Mouse (Mus musculus) MEL-GATA-1-ER (cell line): ENCODE results near the gene Smim15.

Source experiments
- DNase-seq: peaks from one replicate; pipeline ENCODE4 v3.0.0-alpha.2; 2012; ENCODE audit warnings: low read depth; ENCODE audit errors: extremely low read depth

Gene Smim15

DNA sequence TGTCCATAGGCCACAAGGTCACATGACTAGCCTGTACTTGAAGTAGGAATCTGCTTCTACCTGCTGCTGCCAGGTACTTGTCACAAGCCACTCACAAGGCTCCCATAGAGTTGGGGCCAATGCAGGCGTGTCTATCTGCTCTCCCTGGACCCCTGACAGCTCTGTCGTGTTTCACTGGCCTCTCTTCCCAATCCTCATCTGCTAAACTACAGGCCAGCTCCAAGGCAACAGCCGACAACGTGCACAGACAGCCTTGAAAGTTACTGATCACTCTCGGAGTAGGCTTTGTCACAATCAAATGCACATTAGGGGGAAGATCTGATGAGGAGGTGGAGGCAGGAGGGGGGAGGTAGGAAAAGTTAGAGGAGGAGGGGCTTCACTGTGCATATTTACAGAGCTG lies 18.7 kb downstream of the Smim15 start:
- no peak for DNase-seq

DNA sequence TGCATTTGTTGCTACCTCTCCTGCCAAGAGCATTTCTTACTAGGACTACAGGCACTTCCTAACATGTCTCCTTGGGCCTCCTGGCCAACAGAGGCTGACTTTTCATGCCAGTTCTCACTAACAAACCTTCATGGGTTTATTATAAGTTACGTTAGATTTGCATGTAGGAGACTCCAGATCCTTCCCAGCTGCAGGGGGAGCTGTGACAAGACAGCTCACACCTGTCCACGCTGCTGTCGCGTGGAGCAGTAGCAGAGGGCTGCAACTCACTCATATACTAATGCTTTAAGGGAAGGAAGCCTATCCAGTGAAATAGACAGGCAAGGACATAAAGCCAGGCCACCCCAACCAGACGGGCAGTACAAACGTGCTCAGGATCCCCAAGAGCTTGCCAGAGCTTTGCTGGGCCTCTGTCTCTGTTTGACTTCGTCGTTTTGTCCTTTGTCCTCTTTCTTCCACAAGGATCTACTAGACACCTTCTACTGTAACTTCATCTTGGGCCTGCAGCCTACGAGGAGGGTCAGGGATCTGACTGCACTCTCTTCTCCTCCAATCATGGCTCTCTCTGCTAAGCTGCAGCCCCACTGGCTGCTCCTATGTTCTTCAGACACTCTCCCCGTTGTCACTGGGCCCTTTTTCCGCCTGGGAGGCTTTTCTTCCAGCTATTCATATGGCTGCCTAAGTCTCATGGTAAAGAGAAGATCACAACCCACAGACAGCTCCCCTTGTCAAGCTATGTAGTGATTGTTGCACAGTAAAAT lies 19.3 kb downstream of the Smim15 start:
- no peak for DNase-seq

DNA sequence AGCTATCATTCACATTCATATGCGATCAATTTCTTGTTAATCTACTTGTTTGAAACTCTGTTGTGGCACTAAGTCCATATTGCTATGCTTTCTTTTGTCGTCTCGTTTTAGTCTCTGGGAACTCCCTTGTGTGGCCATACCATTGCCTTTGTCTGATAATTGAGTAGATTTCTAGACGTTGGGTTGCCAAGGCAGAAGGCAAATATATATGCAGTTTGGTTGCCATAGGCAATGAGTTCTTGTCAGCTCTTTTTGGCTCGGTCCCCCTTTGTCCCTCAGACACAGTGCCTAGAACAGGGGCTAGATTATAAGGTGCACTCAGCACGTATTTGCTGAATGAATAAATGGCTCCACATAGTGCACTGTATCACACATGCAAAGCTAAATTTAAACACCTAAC lies 20.1 kb downstream of the Smim15 start:
- no peak for DNase-seq

DNA sequence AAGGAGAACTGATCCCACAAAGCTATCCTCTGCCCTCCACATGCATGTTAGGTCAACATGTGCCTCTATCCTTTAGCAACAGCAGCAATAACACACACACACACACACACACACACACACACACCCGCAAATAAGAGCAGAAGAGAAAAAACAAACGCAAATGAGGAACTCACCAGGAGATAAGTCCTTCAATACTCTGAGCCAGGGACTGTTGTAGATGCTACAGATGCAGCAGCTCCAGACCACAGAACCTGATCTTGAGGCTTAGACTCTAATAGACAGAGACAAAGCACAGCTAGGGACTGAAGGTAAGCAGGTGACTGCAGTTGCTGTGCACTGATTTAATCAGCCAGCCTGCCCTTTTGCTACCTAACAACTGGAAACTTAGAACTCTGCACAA lies 21.8 kb downstream of the Smim15 start:
- DNase-seq: peak; percentile 88

DNA sequence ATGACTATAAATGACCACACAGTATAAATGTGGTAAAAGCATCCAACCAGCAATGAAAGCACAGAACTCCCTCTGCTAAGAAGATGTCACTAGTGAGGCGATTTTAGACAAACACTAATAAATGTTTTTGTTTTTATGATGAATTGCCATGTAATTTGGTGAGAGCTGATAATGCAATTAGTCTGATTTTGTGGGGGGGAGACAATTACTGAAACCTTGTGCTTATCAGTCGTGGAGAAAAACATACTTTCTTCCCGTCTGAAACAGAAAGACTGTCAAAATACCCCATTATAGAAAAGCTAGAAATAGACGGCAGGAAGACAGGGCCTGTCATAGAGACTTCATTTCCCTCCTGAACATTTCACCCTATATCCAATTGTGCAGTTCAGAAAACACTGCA lies 24.9 kb downstream of the Smim15 start:
- no peak for DNase-seq

DNA sequence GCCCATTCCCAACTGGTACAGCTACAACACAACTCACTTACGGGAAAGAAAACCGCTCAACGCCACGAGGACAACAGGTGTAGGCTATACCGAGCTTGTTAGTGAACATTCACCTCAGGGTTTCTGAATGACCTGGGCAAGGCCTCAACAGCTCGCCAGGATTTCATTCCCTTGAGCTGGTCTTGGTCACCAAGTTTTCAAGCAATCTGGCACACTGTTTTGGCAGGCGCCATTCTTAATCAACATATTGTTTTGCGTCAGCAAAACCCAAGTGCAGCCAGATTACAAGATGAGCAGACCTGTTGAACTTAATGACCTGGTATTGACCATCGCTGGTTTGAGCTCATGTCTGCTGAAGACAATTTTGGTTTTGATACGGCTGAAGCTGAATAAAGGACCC lies 25.9 kb downstream of the Smim15 start:
- DNase-seq: no peak

DNA sequence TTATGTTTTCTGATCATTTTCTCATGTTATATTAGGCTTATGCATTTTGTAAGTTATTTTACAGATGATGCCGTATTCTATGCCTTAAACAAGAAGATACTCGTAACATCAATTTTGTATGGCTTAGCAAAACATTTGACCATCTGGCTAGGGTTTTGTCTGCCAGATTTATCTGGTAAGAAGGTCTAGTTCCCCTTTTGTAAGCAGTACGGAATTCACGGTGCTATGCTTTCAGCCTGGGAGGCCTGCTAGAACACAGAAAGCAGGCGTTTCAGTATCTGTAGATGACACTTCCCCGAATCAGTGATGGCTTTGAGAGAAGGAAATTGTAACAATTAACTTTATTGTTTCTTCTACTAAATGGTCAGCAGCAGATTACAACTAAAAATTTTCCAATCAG lies 33.2 kb downstream of the Smim15 start:
- DNase-seq: no peak

DNA sequence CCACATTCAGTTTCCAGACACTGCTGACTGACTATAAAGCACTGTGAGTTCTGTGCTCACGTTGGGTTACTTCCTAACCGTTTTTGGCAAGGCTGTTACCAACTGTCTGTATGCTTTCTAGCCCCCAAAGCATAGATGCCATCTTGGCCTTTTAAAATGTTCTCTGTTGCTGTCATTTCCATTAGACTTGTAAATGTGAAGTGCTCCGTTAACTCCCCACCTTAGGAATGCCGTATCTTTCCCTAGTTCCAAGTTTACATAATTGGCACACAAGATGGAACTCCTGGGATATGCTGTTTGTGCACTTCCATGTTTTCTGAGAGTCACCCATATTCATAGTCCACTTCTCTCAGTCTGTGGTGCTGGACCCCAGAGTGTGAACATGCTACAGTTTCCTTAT lies 33.7 kb downstream of the Smim15 start:
- no peak for DNase-seq

DNA sequence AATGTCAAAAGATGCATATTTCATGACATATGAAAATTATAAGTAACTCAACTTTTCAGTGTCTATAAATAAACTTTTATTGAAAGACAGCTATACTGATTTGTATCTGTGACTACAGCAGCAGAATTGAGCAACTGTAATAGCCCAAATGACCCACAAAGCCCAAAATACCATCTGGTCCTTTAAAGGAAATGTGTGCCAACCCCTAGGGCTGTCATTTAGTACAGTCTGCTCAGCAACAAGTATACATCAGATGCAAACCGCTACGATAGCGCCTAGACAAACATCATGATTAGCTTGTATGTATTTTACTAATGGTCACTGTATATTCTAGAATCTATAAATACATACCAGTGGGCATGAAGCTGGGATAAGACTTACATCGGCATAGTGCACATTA lies 39.8 kb downstream of the Smim15 start:
- DNase-seq: no peak

DNA sequence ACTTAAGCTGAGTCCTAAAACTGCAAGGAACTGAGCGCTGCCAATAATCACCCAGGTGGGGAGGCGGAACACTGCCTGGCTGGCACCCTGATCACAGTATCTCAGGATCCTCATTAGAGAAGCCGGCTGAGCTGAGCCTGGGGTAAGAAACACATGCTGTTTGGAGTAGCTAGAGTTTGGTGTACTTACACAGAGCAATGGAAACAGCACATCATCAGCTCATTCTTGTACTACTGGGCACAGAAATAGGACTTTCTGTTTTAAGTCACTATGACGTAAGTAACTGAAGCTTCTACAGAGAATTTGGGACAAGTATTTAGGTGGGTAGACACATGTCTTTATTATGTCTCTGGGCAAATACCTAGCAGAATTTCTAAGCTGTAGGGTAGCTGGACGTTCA lies 41.8 kb downstream of the Smim15 start:
- DNase-seq: no peak

DNA sequence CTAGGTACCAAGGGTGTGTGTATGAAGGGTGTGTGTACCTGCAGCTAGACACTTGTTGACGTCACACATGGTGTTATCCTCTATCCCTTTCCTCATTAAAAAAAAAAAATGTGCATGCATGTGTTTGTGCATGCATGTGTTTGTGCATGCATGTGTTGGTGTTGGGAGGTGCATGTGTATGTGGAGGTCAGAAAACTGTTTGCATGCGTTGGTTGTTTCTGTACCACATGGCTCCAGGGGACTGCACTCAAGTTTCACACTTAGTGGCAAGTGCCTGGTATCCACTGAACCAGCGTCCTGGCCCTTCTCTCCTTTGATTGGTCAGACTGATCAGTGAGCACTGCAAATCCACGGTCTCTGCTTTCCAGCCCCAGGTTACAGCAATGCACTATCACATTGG lies 42.5 kb downstream of the Smim15 start:
- DNase-seq: no peak

DNA sequence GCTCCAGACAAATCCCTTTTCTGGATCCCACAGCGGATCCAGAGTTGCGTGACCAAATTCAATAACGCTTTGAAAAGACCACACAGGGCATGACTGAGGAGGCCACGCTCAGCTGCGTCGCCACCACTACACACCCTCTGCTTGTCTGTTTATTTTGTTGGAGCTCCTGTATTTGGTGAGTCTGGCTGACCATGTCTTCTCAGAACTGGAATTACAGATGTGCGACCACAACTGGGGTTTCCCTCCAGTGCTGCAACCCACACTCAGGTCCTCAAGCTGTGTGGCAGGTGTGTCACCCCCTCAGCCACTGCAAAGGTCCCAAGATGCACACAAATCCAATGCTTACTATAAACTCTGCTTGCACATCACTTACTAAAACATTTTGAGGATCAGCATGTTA lies 48.0 kb downstream of the Smim15 start:
- DNase-seq: no peak

DNA sequence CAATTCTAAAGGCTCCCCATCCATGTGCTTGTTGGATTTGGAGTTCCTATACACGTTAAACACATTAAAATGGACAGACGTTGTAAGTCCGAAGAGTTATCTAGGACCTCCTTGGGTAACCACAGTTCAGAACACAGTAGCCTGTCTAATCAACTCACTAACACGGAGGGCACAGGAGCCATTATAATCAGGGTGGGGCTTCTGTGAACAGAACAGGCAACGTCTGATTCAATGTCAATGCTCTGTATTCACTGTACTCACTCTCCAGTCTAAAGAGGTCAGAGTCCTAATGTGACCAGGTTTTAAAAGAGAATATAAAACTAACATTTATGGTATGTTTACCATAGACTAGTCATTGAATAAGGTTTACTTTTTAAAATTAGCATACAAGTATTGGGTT lies 50.4 kb downstream of the Smim15 start:
- no peak for DNase-seq

DNA sequence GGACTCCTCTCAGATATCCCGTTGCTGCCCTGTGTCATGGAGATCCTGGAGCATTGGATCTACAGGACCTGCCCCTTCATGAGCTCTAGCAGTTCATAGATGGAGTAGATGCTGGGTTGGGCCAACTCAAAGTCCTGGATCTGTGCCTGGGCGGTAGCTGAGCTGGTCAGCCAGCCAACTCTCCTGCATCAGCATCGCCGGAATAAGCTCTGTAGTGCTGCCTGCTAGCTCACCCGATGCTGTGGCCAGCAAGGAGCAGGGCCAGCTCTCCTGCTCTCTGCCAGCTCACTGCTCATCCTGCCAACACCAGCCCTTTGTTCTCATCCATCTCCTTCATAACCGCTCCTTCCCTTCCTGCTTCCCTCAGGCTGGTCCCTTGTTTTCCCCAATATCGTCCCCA lies 51.4 kb downstream of the Smim15 start:
- DNase-seq: no peak

DNA sequence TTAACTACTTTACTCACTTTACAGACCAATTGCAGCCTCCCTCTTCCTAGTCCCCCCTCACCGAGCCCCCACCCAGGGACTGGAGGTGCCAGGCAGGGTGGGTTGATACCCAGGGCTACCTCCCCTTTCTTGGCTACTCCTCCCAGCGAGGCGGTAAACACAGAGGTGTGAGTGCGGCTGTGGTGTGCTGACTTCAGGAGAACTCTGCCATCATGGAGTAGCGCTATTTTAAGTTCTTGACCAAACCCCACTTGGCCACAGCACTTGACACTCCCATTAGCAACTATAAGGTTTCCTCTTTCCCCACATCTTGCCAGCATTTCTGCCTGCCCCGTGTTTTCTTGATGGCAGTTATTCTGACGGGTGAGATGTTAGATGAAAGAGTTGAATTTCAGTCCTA lies 52.2 kb downstream of the Smim15 start:
- no peak for DNase-seq
